Mouse (Mus musculus) brain, embryonic 14.5 days (tissue): ENCODE measurements around the gene Bpifb4. TPM values are rescaled to one million over a fixed set of nuclear protein-coding genes. Genes with fewer than 3 reads are reported as not detected.
A peak's percentile ranks its signal among the peaks of the same experiment; 100 is the strongest.

Source experiments
- DNase-seq: peaks from one replicate; pipeline ENCODE4 v3.0.0-alpha.2; 2011; ENCODE audit warnings: low read depth
- CTCF ChIP-seq: fragments of 200-500 bp; IDR thresholded peaks from 2 replicates; pipeline ENCODE4 v1.5.1; 2012; ENCODE audit warnings: inconsistent platforms, mild to moderate bottlenecking, moderate library complexity, borderline replicate concordance; ENCODE audit not compliant: insufficient read depth, insufficient read length; ENCODE audit errors: extremely low read depth
- POLR2A ChIP-seq: fragments of 200-500 bp; IDR thresholded peaks from 2 replicates; pipeline ENCODE4 v1.6.1; 2012; ENCODE audit warnings: mild to moderate bottlenecking, inconsistent platforms, borderline replicate concordance; ENCODE audit not compliant: poor library complexity, insufficient read depth, insufficient read length, severe bottlenecking; ENCODE audit errors: extremely low read depth
- polyA plus RNA-seq: library from polyadenylated mRNA; depleted of rRNA; stranded (reverse); fragments of >200 nt; gene quantifications from 2 replicates; pipeline ENCODE4 v1.2.3, GENCODE M21; 2012

The Bpifb4 gene
- polyA plus RNA-seq, 1 experiment = not detected

GRCm38 (mm10) chr2:153952897-153953296 is 14.9 kb downstream of the Bpifb4 start:
- TF ChIP-seq CTCF (peak; percentile 78; the same call in 1 of the 2 replicates), POLR2A (no peak)
- DNase-seq = peak; percentile 67

GRCm38 (mm10) chr2:153953836-153954235 is 15.8 kb downstream of the Bpifb4 start:
- DNase-seq = peak; percentile 57
- TF ChIP-seq POLR2A (no peak), CTCF (peak; percentile 72)

- peak; percentile 26 for DNase-seq
- TF ChIP-seq POLR2A (no peak), CTCF (no peak)
These were observed 24.9 kb downstream of the Bpifb4 start for GRCm38 (mm10) chr2:153962821-153963331.

- no peak for TF ChIP-seq CTCF
- peak; percentile 3 for DNase-seq
These were observed 25.3 kb downstream of the Bpifb4 start for GRCm38 (mm10) chr2:153963334-153963733.

- no peak for TF ChIP-seq POLR2A
- no peak for TF ChIP-seq CTCF
These were observed 32.2 kb downstream of the Bpifb4 start for GRCm38 (mm10) chr2:153970221-153970620.

GRCm38 (mm10) chr2:153974582-153974981 is 36.6 kb downstream of the Bpifb4 start, which contains the start of gene Bpifa6:
Gene Bpifa6 (plus strand): TSS chr2:153974945.
- no peak for DNase-seq
- TF ChIP-seq POLR2A (no peak), CTCF (no peak)

More at GRCm38 (mm10) chr2:153970221-153970620, 32.2 kb downstream of the Bpifb4 start:
- DNase-seq = peak; percentile 31

- TF ChIP-seq CTCF (peak; percentile 96), POLR2A (no peak)
- peak; percentile 71 for DNase-seq
These were observed 57.8 kb downstream of the Bpifb4 start for GRCm38 (mm10) chr2:153995770-153996169.

GRCm38 (mm10) chr2:154000501-154000900 is 62.5 kb downstream of the Bpifb4 start:
- no peak for DNase-seq
- no peak for TF ChIP-seq CTCF
- no peak for TF ChIP-seq POLR2A

- no peak for TF ChIP-seq CTCF
- TF ChIP-seq POLR2A = no peak
- no peak for DNase-seq
These were observed 63.0 kb downstream of the Bpifb4 start for GRCm38 (mm10) chr2:154001056-154001455.

GRCm38 (mm10) chr2:154004456-154004855 is 66.4 kb downstream of the Bpifb4 start:
- TF ChIP-seq POLR2A = no peak
- TF ChIP-seq CTCF = no peak
- peak; percentile 1 for DNase-seq

- no peak for TF ChIP-seq CTCF
- no peak for TF ChIP-seq POLR2A
- DNase-seq = peak; percentile 9
These were observed 67.1 kb downstream of the Bpifb4 start for GRCm38 (mm10) chr2:154005094-154005493.

- TF ChIP-seq CTCF (no peak), POLR2A (no peak)
These were observed 67.7 kb downstream of the Bpifb4 start for GRCm38 (mm10) chr2:154005734-154006133.

GRCm38 (mm10) chr2:154006331-154006730 is 68.3 kb downstream of the Bpifb4 start:
- TF ChIP-seq POLR2A (no peak), CTCF (0 out of 2 replicates have a peak, but pooled peaks have one; percentile 2)
- no peak for DNase-seq

More at GRCm38 (mm10) chr2:154005734-154006133, 67.7 kb downstream of the Bpifb4 start:
- no peak for DNase-seq

- TF ChIP-seq POLR2A (no peak), CTCF (no peak)
- DNase-seq = no peak
These were observed 69.4 kb downstream of the Bpifb4 start for GRCm38 (mm10) chr2:154007381-154007780.
